Mouse (Mus musculus) retina, postnatal 7 days (tissue): ENCODE data around the gene Gm19426.

Source experiments
- DNase-seq: peaks from one replicate; pipeline ENCODE4 v3.0.0-alpha.2; 2012; ENCODE audit warnings: low read depth, low spot score

The Gm19426 gene

GRCm38 (mm10) chr2:84721182-84721581 is 22.3 kb downstream of the Gm19426 start:
- DNase-seq: no peak

- no peak for DNase-seq
These were observed 22.7 kb downstream of the Gm19426 start for GRCm38 (mm10) chr2:84720718-84721117.

GRCm38 (mm10) chr2:84717357-84717756 is 26.1 kb downstream of the Gm19426 start:
- no peak for DNase-seq

DNA sequence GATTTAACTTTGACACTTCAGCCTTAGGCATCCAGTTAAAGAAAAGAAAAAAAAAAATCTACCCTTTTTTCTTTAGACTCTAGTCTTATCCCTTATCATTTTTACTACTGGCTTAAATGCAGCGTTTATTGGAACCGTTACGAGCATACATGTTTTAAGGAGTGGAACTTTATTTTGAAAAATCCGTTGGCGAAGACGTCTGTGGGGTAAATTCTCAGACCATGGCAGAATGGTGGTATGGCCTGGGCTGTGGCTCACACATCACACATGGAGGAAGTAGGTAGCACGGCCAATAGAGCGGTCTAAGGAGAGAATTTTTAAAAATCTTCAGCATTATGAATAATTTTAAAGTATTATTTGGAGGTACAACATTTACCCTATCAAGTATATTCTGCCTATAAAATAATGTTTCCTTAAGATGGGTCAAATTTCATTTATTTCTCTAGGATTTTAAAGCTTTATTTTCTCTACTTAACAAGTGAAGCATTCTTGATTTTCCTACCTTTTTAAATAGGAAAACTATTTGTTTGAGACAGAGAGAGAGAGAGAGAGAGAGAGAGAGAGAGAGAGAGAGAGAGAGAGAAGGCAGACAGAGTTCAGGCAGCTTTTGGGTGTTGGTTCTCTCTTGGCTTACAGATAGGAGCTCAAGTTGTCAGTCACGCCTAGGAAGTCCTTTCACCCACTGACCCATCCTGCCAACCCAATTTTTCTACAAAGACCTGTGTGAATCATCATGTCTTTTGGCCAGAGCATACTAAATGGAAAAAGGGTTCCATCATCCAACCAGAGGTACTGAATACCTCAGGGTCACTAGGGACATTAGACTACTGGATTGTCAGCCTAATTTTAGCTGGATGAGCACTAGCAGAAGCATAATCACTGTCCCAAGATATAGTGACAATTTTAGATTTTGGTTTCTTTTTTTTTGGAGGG is 26.8 kb downstream of the Gm19426 start:
- DNase-seq: no peak

- peak; percentile 90 for DNase-seq
These were observed 27.7 kb downstream of the Gm19426 start for GRCm38 (mm10) chr2:84715562-84716361.

- DNase-seq: peak; percentile 99
These were observed 28.5 kb downstream of the Gm19426 start, which contains the start of gene Zdhhc5 for GRCm38 (mm10) chr2:84714811-84715561. TSS of gene Zdhhc5 (minus strand) at chr2:84715180.

DNA sequence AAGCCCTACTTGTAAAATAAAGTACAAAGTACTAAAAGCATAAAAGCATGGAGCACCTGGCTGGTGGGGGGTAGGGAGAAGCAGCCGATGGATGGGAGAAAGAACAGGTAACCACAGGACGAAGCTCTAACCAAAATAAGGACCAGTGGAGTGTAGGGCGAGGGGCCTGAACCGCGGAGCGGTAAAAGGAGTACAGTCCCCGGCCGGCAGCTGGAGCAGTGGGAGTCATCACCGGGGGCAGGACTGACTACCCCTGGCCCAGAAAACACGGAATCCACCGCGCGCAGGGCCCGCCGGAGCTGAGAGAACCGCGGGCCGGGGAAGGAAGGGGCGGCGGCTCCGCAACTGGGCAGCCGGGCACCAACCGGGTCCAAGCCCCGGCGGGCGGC is 29.0 kb downstream of the Gm19426 start:
- DNase-seq: no peak

GRCm38 (mm10) chr2:84711898-84712297 is 31.6 kb downstream of the Gm19426 start:
- no peak for DNase-seq

- DNase-seq: no peak
These were observed 35.9 kb downstream of the Gm19426 start for GRCm38 (mm10) chr2:84707523-84707922.

- DNase-seq: no peak
These were observed 38.2 kb downstream of the Gm19426 start for GRCm38 (mm10) chr2:84705295-84705694.

- DNase-seq: no peak
These were observed 39.1 kb downstream of the Gm19426 start for GRCm38 (mm10) chr2:84704329-84704728.

GRCm38 (mm10) chr2:84703497-84703896 is 40.0 kb downstream of the Gm19426 start:
- peak; percentile 25 for DNase-seq

GRCm38 (mm10) chr2:84695007-84695695 is 48.3 kb downstream of the Gm19426 start:
- DNase-seq: no peak
